Mouse (Mus musculus) hindbrain, embryonic 16.5 days (tissue): ENCODE measurements around the gene Arhgap6. TPM values are rescaled to one million over a fixed set of nuclear protein-coding genes. Genes with fewer than 3 reads are reported as not detected.

ENCODE experiments used
- ATAC-seq: fragments of 200-750 bp; cut with Nextera tagmentation; 2 replicates; pipeline ENCODE4 v1.8.0; 2017; ENCODE audit warnings: moderate TSS enrichment, moderate library complexity
- H3K27ac ChIP-seq: fragments of 300-500 bp; sonication (generic); 2 replicates; pipeline ENCODE4 v1.5.1; 2014; ENCODE audit warnings: low read depth, mild to moderate bottlenecking, control low read depth, low read length, moderate library complexity
- H3K27me3 ChIP-seq: fragments of 300-500 bp; sonication (generic); replicated peaks from 2 replicates; pipeline ENCODE4 v1.6.1; 2014; ENCODE audit warnings: low read length; ENCODE audit not compliant: control insufficient read depth, insufficient read depth
- H3K36me3 ChIP-seq: fragments of 300-500 bp; sonication (generic); 2 replicates; pipeline ENCODE4 v1.6.1; 2014; ENCODE audit warnings: mild to moderate bottlenecking, low read length, moderate library complexity, mixed read lengths; ENCODE audit not compliant: control insufficient read depth, insufficient read depth
- H3K4me1 ChIP-seq: fragments of 300-500 bp; sonication (generic); 2 replicates; pipeline ENCODE4 v1.6.1; 2014; ENCODE audit warnings: low read depth, low read length; ENCODE audit not compliant: control insufficient read depth, insufficient read depth
- H3K4me2 ChIP-seq: fragments of 300-500 bp; sonication (generic); 2 replicates; pipeline ENCODE4 v1.6.1; 2014; ENCODE audit warnings: mild to moderate bottlenecking, low read length, control low read depth, moderate library complexity
- H3K4me3 ChIP-seq: fragments of 300-500 bp; sonication (generic); 2 replicates; pipeline ENCODE4 v1.5.1; 2014; ENCODE audit warnings: mild to moderate bottlenecking, low read length, control low read depth, moderate library complexity
- H3K9ac ChIP-seq: fragments of 300-500 bp; sonication (generic); 2 replicates; pipeline ENCODE4 v1.6.1; 2014; ENCODE audit warnings: low read depth, mild to moderate bottlenecking, control low read depth, low read length, moderate library complexity
- H3K9me3 ChIP-seq: fragments of 300-500 bp; sonication (generic); 2 replicates; pipeline ENCODE4 v1.6.1; 2014; ENCODE audit warnings: mild to moderate bottlenecking, low read length, moderate library complexity; ENCODE audit not compliant: control insufficient read depth
- WGBS: fragments of 180-500 bp; shearing (Covaris S2); extraction: QIAGEN DNeasy Blood & Tissue Kit; methylation state at CpG from one replicate; pipeline ENCODE4 v1.1.7; 2014; 5-methylcytosine and 5-hydroxymethylcytosine counted together
- polyA plus RNA-seq: library from polyadenylated mRNA; unstranded; fragments of >200 nt; fragmentation: Nextera tagmentation; extraction: Ambion mirVana; gene quantifications from 2 replicates; pipeline ENCODE4 v1.2.1, GENCODE M21; 2015

The Arhgap6 gene
- 1.3 and 1.8 TPM in 2 replicates for polyA plus RNA-seq

DNA sequence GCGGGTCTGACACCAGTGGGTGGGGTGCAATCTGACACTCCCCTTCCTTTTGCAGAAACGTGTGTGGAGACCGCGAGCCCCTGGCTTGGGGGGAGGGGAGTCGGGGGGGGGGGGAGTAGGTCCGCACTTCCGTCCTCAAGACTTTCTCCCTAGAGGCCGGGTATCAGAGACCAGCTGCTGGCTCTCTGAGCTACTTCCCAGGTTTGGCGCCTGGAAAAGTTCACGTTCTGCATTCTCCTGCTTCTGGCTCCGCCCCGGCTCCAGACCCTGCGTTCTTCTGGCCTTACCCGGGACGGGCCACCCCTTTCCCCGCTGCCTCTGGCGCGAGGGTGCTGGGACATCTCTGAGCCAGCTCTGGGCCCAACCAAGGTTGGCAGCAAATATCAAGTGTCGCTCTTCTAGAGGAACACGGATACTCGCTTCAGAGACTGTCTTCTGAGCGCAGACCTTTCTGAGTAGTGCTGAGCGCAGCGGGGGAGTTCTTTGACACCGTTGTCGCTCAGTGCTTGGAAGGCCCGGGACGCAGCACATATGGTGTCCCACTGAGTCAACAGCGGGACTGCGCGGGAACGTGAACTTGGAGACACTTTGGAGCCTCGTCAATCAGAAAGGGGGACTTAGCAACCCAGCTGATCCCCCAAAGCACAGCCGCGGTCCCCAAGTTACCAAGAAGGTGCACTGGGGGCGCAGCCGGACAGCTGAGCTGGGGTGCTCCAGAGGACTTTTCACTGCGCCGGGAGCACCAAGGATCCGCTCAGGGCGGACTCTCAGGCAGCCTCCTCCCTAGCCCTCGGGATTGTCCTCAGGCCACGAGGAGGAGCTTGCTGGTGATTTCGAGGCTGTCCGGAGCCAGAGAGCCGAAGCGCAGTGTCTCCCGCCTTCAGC is at the start of gene Arhgap6:
Arhgap6 (plus strand) TSS at position 126 of the 885 bp plus-strand sequence.
- H3K9me3 ChIP-seq, result no peaks in the 10 kb centered on the region
- H3K9ac ChIP-seq, result peak within 1 kb of the TSS; percentile 48
- no peaks in the 10 kb centered on the region; the same call in 1 of the 2 replicates for H3K4me1 ChIP-seq
- H3K36me3 ChIP-seq, result no peaks in the 10 kb centered on the region
- ATAC-seq, result peak; percentile 34; the same call in 1 of the 2 replicates
- 21% methylated on average over 39 of the region's 48 CpGs for WGBS
- peak within 1 kb of the TSS; percentile 78 for H3K4me2 ChIP-seq
- peaks cover 19% of the 10 kb centered on the region for H3K27me3 ChIP-seq
- H3K27ac ChIP-seq, result no peak within 1 kb of the TSS
- H3K4me3 ChIP-seq, result peak within 1 kb of the TSS; percentile 39

DNA sequence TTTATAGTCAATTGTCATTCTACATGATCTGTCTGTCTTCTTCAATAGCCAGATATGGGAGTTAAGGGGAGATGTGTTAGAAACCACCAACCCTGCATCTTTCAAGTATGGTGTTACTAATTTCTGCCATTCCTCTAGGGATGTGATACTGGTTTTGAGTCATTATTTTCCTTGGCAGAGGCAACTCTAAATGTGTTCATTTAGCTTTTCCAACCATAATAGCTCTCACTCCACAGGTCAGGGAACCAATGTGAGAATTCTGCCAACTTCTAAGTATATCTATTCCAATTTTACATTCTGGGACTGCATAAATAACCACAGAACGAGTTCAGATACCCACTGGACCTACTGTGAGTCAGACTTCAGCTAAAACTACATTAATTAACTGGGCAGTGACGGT is 47.9 kb upstream of the Arhgap6 start:
- Histone ChIP-seq H3K27ac (no peak overlapping the region), H3K36me3 (no peaks in the 10 kb centered on the region), H3K27me3 (no peaks in the 10 kb centered on the region), H3K4me1 (no peaks in the 10 kb centered on the region), H3K9ac (no peak overlapping the region), H3K9me3 (no peaks in the 10 kb centered on the region), H3K4me3 (no peak overlapping the region), H3K4me2 (no peak overlapping the region)
- no peak for ATAC-seq
- WGBS, result 55% methylated on average over 2 of the region's 2 CpGs

DNA sequence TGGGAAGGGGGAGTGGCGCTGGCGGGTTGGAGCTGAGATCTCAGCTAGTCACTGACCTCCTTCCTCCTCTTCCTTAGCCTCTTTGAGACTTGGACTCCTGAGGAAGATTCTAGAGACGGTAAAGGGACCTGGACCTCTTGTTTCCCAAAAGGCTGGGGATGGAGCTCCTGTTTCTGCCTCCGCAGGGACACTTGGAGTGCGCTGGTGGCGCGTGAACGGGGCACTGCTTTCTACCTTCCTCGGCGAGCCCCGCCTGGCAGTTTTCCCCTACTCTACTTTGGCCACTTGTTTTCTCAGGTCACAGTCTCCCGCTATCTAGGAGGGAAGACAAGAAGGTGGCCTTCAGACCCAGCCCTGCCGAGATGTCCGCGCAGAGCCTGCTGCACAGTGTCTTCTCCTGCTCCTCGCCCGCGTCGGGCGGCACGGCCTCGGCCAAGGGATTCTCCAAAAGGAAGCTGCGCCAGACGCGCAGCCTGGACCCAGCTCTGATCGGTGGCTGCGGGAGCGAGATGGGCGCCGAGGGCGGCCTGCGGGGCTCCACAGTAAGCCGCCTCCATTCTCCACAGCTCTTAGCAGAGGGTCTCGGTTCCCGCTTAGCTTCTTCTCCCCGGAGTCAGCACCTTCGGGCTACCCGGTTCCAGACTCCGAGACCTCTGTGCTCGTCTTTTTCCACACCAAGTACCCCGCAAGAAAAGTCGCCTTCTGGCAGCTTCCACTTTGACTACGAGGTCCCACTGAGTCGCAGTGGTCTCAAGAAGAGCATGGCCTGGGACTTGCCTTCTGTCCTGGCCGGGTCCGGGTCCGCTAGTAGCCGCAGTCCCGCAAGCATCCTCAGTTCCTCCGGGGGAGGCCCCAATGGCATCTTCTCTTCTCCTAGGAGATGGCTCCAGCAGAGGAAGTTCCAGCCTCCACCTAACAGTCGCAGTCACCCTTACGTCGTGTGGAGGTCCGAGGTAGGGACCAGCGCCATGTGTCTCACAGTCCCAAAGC is 1.3 kb downstream of the Arhgap6 start:
- WGBS, result 21% methylated on average over 47 of the region's 55 CpGs
- Histone ChIP-seq H3K4me2 (peak overlapping the region; percentile 78), H3K4me1 (no peaks in the 10 kb centered on the region; the same call in 1 of the 2 replicates), H3K4me3 (peak overlapping the region; percentile 39), H3K27me3 (peaks cover 19% of the 10 kb centered on the region), H3K9ac (peak overlapping the region; percentile 48), H3K9me3 (no peaks in the 10 kb centered on the region), H3K27ac (no peak overlapping the region), H3K36me3 (no peaks in the 10 kb centered on the region)
- ATAC-seq, result peak; percentile 76

DNA sequence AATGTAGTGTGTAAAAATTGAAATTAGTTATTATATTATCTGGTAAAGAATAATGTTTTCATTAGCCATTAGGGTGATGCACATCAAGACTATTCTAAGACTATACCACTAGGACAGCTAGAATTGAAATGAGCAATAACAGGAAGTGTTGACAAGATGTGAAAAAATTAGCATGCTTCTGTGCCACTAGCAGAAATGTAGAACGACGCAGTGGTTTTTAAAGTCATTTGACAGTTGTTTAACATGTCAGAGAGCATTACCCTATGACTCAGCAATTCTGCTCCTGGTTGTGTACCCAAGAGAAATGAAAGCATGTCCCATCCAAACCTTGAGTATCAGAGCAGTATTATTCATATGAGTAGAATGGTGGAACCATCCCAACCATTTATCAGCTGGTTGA is 9.8 kb downstream of the Arhgap6 start:
- no peaks in the 10 kb centered on the region for H3K4me1 ChIP-seq
- no peak overlapping the region for H3K4me2 ChIP-seq
- H3K4me3 ChIP-seq, result no peak overlapping the region
- ATAC-seq, result no peak
- no peak overlapping the region for H3K27ac ChIP-seq
- peaks cover 2% of the 10 kb centered on the region; the same call in 1 of the 2 replicates for H3K27me3 ChIP-seq
- H3K9me3 ChIP-seq, result no peaks in the 10 kb centered on the region
- no peak overlapping the region for H3K9ac ChIP-seq
- 91% methylated on average over 2 of the region's 2 CpGs for WGBS
- no peaks in the 10 kb centered on the region for H3K36me3 ChIP-seq

DNA sequence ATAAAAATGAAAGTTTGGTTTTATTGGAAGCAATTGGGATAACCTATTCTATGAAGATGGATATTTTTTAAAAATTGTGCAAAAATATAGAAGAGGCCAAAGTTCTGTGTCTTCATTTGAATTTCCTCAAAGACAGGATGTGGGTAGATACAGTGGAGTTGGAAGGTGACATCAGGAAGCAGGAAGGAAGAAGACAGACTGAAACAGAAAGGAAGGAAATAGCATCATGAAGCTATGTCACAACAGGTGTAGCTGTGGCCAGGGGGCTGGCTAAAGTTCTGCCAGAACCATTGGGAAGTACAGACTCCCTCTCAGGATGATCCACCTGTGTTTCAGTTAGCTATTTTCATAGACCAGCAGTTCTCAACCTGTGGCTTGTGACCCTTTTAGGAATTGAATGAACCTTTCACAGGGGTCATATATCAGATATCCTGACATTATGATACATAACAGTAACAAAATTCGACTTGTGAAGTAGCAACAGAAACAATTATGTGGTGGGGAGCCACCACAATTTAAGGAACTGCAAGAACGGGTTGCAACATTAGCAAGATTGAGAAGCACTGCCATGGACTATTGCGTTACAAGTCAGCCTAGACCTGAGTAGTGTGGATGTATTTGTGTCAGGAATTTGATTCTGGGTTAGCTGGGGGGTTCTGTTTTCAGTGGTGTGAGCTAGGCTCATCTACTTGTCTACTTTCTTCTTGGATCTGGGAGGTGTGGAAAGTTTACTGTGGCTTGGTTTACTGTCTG is 15.8 kb downstream of the Arhgap6 start:
- WGBS, result 70% methylated on average over 3 of the region's 3 CpGs
- no peaks in the 10 kb centered on the region for H3K4me1 ChIP-seq
- no peaks in the 10 kb centered on the region for H3K36me3 ChIP-seq
- H3K27me3 ChIP-seq, result no peaks in the 10 kb centered on the region; the same call in 1 of the 2 replicates
- no peak overlapping the region for H3K4me2 ChIP-seq
- no peak for ATAC-seq
- no peak overlapping the region for H3K9ac ChIP-seq
- H3K27ac ChIP-seq, result no peak overlapping the region
- H3K9me3 ChIP-seq, result no peaks in the 10 kb centered on the region
- no peak overlapping the region for H3K4me3 ChIP-seq

DNA sequence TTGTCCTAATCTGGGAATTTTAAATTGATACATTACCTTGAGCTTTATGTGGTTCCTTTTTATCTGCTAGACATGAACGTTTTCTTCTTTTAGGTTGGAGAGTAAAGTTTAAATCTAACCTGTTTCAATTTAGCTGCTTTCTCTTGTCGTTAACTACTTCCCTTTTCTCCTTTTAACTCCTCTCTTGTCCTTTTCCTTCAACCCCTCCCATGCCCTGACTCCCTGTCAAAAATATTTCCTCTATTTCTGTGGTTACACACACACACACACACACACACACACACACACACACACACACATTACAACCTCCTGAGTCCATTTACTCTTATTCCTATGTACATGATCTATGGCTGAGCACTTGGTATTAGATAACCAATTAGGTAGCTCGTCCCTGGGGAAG is 24.0 kb downstream of the Arhgap6 start:
- Histone ChIP-seq H3K36me3 (no peaks in the 10 kb centered on the region), H3K4me3 (no peak overlapping the region), H3K27me3 (peaks cover 2% of the 10 kb centered on the region; the same call in 1 of the 2 replicates), H3K9ac (no peak overlapping the region), H3K27ac (no peak overlapping the region), H3K4me2 (no peak overlapping the region), H3K4me1 (no peaks in the 10 kb centered on the region), H3K9me3 (no peaks in the 10 kb centered on the region)
- WGBS, result 71% methylated on average over 3 of the region's 3 CpGs
- no peak for ATAC-seq

DNA sequence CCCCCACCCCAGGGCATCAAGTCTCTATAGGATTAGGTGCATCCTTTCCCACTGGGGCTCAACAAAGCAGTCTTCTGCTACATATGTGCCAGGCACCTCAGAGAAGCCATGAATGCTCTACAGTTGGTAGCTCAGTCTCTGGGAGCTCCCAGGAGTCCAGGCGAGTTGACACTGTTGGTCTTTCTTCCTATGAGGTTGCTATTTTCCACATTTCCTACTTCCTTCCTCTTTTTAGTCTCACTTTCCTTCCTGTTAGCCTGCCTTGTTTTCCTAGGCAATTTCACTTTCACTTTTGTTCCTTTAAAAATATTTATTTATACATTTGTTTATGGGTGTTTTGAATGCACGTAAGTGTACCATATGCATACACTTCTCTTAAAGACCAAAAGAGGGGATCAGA is 29.3 kb downstream of the Arhgap6 start:
- no peak for ATAC-seq

DNA sequence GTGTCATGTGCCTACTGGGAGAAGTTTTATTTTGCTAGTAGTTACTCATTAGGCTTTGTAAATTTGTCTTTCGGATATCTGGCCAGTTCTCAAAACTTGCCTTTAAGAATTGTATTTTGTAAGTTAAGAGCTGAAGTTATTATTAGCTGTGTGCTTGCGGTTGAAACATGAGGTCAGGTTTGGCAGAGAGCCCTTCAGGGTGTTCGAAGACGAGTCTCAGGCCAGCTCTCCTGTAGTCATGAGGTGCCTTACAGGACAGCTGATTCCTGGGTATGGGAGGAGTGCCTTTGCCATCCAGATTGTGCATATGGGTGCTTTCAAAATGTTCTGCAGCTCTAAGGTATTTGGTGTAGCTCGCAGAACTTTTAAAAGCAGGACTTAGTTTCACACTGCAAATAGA is 37.4 kb downstream of the Arhgap6 start:
- Histone ChIP-seq H3K9me3 (no peaks in the 10 kb centered on the region), H3K9ac (no peak overlapping the region), H3K36me3 (no peaks in the 10 kb centered on the region), H3K4me3 (no peak overlapping the region), H3K4me2 (no peak overlapping the region), H3K4me1 (no peaks in the 10 kb centered on the region), H3K27ac (no peak overlapping the region), H3K27me3 (no peaks in the 10 kb centered on the region)
- WGBS, result 85% methylated on average over 5 of the region's 5 CpGs
- ATAC-seq, result no peak

More for the DNA sequence above, 29.3 kb downstream of the Arhgap6 start:
- WGBS, result 90% methylated on average over 2 of the region's 2 CpGs
- no peak overlapping the region for H3K4me3 ChIP-seq
- H3K9ac ChIP-seq, result no peak overlapping the region
- H3K36me3 ChIP-seq, result no peaks in the 10 kb centered on the region
- no peak overlapping the region for H3K27ac ChIP-seq
- H3K4me1 ChIP-seq, result no peaks in the 10 kb centered on the region
- peaks cover 2% of the 10 kb centered on the region; the same call in 1 of the 2 replicates for H3K27me3 ChIP-seq
- no peaks in the 10 kb centered on the region for H3K9me3 ChIP-seq
- no peak overlapping the region for H3K4me2 ChIP-seq
